Mouse (Mus musculus) limb, embryonic 11.5 days (tissue): ENCODE results near the gene Brdt. TPM values are rescaled to one million over a fixed set of nuclear protein-coding genes. Genes with fewer than 3 reads are reported as not detected.

Experiments used
- ATAC-seq: fragments of 200-750 bp; cut with Nextera tagmentation; 2 replicates; pipeline ENCODE4 v1.8.0; 2017; ENCODE audit warnings: low read depth; ENCODE audit not compliant: insufficient number of reproducible peaks, low FRiP score, low TSS enrichment
- DNase-seq: peaks from one replicate; pipeline ENCODE4 v3.0.0-alpha.2; 2015; ENCODE audit warnings: low spot score
- H3K27ac ChIP-seq: fragments of 300-500 bp; sonication (generic); replicated peaks from 2 replicates; pipeline ENCODE4 v1.5.1; 2014; ENCODE audit warnings: low read depth, mild to moderate bottlenecking, low read length
- H3K27me3 ChIP-seq: fragments of 300-500 bp; sonication (generic); 2 replicates; pipeline ENCODE4 v1.6.1; 2014; ENCODE audit warnings: mild to moderate bottlenecking, low read length, mixed read lengths; ENCODE audit not compliant: control insufficient read depth, insufficient read depth
- H3K36me3 ChIP-seq: fragments of 300-500 bp; sonication (generic); 2 replicates; pipeline ENCODE4 v1.6.1; 2014; ENCODE audit warnings: mild to moderate bottlenecking, low read length, moderate library complexity, mixed read lengths; ENCODE audit not compliant: control insufficient read depth, insufficient read depth
- H3K4me1 ChIP-seq: fragments of 300-500 bp; sonication (generic); 2 replicates; pipeline ENCODE4 v1.6.1; 2014; ENCODE audit warnings: low read length, mixed read lengths; ENCODE audit not compliant: control insufficient read depth, insufficient read depth
- H3K4me2 ChIP-seq: fragments of 300-500 bp; sonication (generic); 2 replicates; pipeline ENCODE4 v1.6.1; 2014; ENCODE audit warnings: low read depth, mild to moderate bottlenecking, moderate library complexity; ENCODE audit not compliant: severe bottlenecking
- H3K4me3 ChIP-seq: fragments of 300-500 bp; sonication (generic); 2 replicates; pipeline ENCODE4 v1.5.1; 2014; ENCODE audit warnings: low read depth, low read length
- H3K9ac ChIP-seq: fragments of 300-500 bp; sonication (generic); 2 replicates; pipeline ENCODE4 v1.6.1; 2014; ENCODE audit warnings: mild to moderate bottlenecking, low read length
- H3K9me3 ChIP-seq: fragments of 300-500 bp; sonication (generic); 2 replicates; pipeline ENCODE4 v1.6.1; 2016; ENCODE audit warnings: low read length; ENCODE audit not compliant: control insufficient read depth
- WGBS: fragments of 180-500 bp; shearing (Covaris S2); extraction: QIAGEN DNeasy Blood & Tissue Kit; methylation state at CpG from one replicate; pipeline ENCODE4 v1.1.7; 2014; 5-methylcytosine and 5-hydroxymethylcytosine counted together
- polyA plus RNA-seq: library from polyadenylated mRNA; unstranded; fragments of >200 nt; fragmentation: Nextera tagmentation; extraction: Ambion mirVana; gene quantifications from 2 replicates; pipeline ENCODE4 v1.2.1, GENCODE M21; 2014

Brdt gene
- 1.5 and 2.0 TPM in 2 replicates for polyA plus RNA-seq

GRCm38 (mm10) chr5:107330916-107331421, at the start of gene Brdt:
Brdt (plus strand) TSS chr5:107331159.
- no peak within 1 kb of the TSS for H3K27ac ChIP-seq
- H3K4me1 ChIP-seq, result no peaks in the 10 kb centered on the region
- WGBS, result 90% methylated on average over 30 of the region's 30 CpGs
- no peak for DNase-seq
- no peak for ATAC-seq
- H3K4me2 ChIP-seq, result no peak within 1 kb of the TSS
- no peak within 1 kb of the TSS for H3K9ac ChIP-seq
- H3K27me3 ChIP-seq, result no peaks in the 10 kb centered on the region
- H3K36me3 ChIP-seq, result no peaks in the 10 kb centered on the region
- H3K4me3 ChIP-seq, result no peak within 1 kb of the TSS
- H3K9me3 ChIP-seq, result no peaks in the 10 kb centered on the region

GRCm38 (mm10) chr5:107282561-107283307, 48.2 kb upstream of the Brdt start:
- Histone ChIP-seq H3K9me3 (no peaks in the 10 kb centered on the region), H3K27me3 (no peaks in the 10 kb centered on the region), H3K27ac (no peak overlapping the region), H3K4me2 (no peak overlapping the region), H3K4me1 (peaks cover 4% of the 10 kb centered on the region; the same call in 1 of the 2 replicates), H3K36me3 (no peaks in the 10 kb centered on the region), H3K4me3 (no peak overlapping the region), H3K9ac (no peak overlapping the region)
- WGBS, result 64% methylated on average over 9 of the region's 9 CpGs
- ATAC-seq, result no peak
- DNase-seq, result no peak

- H3K9ac ChIP-seq, result no peak overlapping the region
- H3K4me1 ChIP-seq, result peaks cover 4% of the 10 kb centered on the region; the same call in 1 of the 2 replicates
- H3K9me3 ChIP-seq, result no peaks in the 10 kb centered on the region
- WGBS, result 80% methylated on average over 10 of the region's 10 CpGs
- no peak overlapping the region for H3K4me2 ChIP-seq
- no peaks in the 10 kb centered on the region for H3K36me3 ChIP-seq
- no peak overlapping the region for H3K27ac ChIP-seq
- no peak for ATAC-seq
- H3K27me3 ChIP-seq, result no peaks in the 10 kb centered on the region
- DNase-seq, result no peak
- no peak overlapping the region for H3K4me3 ChIP-seq
Measured at GRCm38 (mm10) chr5:107283935-107284524, 46.9 kb upstream of the Brdt start.

GRCm38 (mm10) chr5:107285563-107285962, 45.4 kb upstream of the Brdt start:
- peaks cover 4% of the 10 kb centered on the region; the same call in 1 of the 2 replicates for H3K4me1 ChIP-seq
- no peak overlapping the region for H3K4me3 ChIP-seq
- ATAC-seq (no peak), DNase-seq (no peak)
- no peak overlapping the region for H3K27ac ChIP-seq
- no peaks in the 10 kb centered on the region for H3K36me3 ChIP-seq
- WGBS, result 83% methylated on average over 6 of the region's 6 CpGs
- H3K4me2 ChIP-seq, result no peak overlapping the region
- H3K27me3 ChIP-seq, result no peaks in the 10 kb centered on the region
- H3K9me3 ChIP-seq, result no peaks in the 10 kb centered on the region
- no peak overlapping the region for H3K9ac ChIP-seq

GRCm38 (mm10) chr5:107287254-107287907, 43.6 kb upstream of the Brdt start:
- H3K36me3 ChIP-seq, result no peaks in the 10 kb centered on the region
- no peaks in the 10 kb centered on the region for H3K9me3 ChIP-seq
- H3K27me3 ChIP-seq, result no peaks in the 10 kb centered on the region
- no peak overlapping the region for H3K9ac ChIP-seq
- no peak overlapping the region for H3K27ac ChIP-seq
- peak overlapping the region; percentile 93; the same call in 1 of the 2 replicates for H3K4me2 ChIP-seq
- 25% methylated on average over 6 of the region's 6 CpGs for WGBS
- no peak overlapping the region for H3K4me3 ChIP-seq
- H3K4me1 ChIP-seq, result peaks cover 4% of the 10 kb centered on the region; the same call in 1 of the 2 replicates
- DNase-seq (peak; percentile 87), ATAC-seq (no peak)

GRCm38 (mm10) chr5:107287908-107288267, 43.1 kb upstream of the Brdt start:
- no peak for DNase-seq
- Histone ChIP-seq H3K27me3 (no peaks in the 10 kb centered on the region), H3K4me1 (no peaks in the 10 kb centered on the region; the same call in 1 of the 2 replicates), H3K4me2 (peak overlapping the region; percentile 93; the same call in 1 of the 2 replicates), H3K9ac (no peak overlapping the region), H3K4me3 (peak overlapping the region; percentile 74), H3K9me3 (no peaks in the 10 kb centered on the region), H3K27ac (no peak overlapping the region), H3K36me3 (no peaks in the 10 kb centered on the region)
- WGBS, result 43% methylated on average over 5 of the region's 5 CpGs
- no peak for ATAC-seq

- Histone ChIP-seq H3K27me3 (no peaks in the 10 kb centered on the region), H3K27ac (0 out of 2 replicates have a peak overlapping the region, but pooled peaks have one; percentile 43), H3K4me3 (peak overlapping the region; percentile 74), H3K4me1 (no peaks in the 10 kb centered on the region), H3K9ac (peak overlapping the region; percentile 65), H3K4me2 (peak overlapping the region; percentile 93), H3K36me3 (no peaks in the 10 kb centered on the region), H3K9me3 (no peaks in the 10 kb centered on the region)
- WGBS, result under 1% methylated on average over 62 of the region's 62 CpGs
- peak; percentile 63 for DNase-seq
- peak; percentile 19; the same call in 1 of the 2 replicates for ATAC-seq
Measured at GRCm38 (mm10) chr5:107288427-107289233, 42.3 kb upstream of the Brdt start.
